Mouse (Mus musculus): ENCODE data around the gene Abhd5.

- TF ChIP-seq CTCF (IDR thresholded peaks at IDR 0.05; ENCODE audit: borderline replicate concordance, insufficient read depth, low read length) (no peak), POLR2A (IDR thresholded peaks at IDR 0.05; ENCODE audit: low read depth, low read length) (no peak)
These were observed 34.8 kb upstream of the Abhd5 start for GRCm38 (mm10) chr9:122316562-122316961.
